Mouse (Mus musculus): ENCODE data around the gene Cdr2. TPM values are rescaled to one million over a fixed set of nuclear protein-coding genes. Genes with fewer than 3 reads are reported as not detected.
"Not testable (repeated sequence)": the region's sequence is repeated elsewhere in the genome, so short reads cannot be mapped to it uniquely, and the experiment has no call there.

Gene Cdr2
- polyA plus RNA-seq, 1 experiment from 2014 or later = 19.6 TPM

DNA sequence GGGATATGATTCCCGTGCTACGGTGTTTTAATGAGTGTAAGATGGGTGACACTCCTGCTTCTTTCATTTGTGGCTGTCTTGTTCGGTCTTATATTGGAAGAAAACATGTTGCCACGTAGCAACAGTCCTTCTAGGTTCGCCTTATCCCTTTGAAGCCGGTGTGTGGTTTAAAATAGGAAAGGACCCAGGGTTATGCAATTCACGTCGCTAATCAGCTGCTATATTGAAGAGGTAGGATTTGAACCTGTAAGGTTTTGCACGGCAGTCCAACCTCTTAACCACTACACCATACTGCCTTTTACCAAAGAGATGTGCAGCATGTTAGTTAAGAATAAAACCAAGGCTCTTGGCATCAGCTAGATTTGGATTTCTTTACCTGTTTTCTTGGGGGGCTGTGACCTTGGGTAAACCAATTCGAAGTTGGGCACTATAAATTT, 63.6 kb downstream of the Cdr2 start:
- H3K27me3 ChIP-seq (ENCODE audit: control insufficient read depth, insufficient read depth, low read length) = no peaks in the 10 kb centered on the region
- H3K27ac ChIP-seq = peak overlapping the region; percentile 70
- peak overlapping the region; percentile 76 for H3K4me3 ChIP-seq (replicated peaks; ENCODE audit: low read length)
- ATAC-seq (ENCODE audit: low FRiP score) (peak; percentile 67), DNase-seq (ENCODE audit: low spot score) (peak; percentile 92)
- WGBS = 6% methylated on average over 10 of the region's 10 CpGs
- H3K9me3 ChIP-seq (ENCODE audit: control insufficient read depth, low read length) = no peaks in the 10 kb centered on the region
- peaks cover 13% of the 10 kb centered on the region; the same call in 1 of the 2 replicates for H3K4me1 ChIP-seq (replicated peaks; ENCODE audit: control insufficient read depth, insufficient read depth, low read length)
- peak overlapping the region; percentile 61 for H3K4me2 ChIP-seq (replicated peaks)
- H3K36me3 ChIP-seq (replicated peaks; ENCODE audit: control insufficient read depth, insufficient read depth) = peaks cover 5% of the 10 kb centered on the region; the same call in 1 of the 2 replicates
- peak overlapping the region; percentile 81 for H3K9ac ChIP-seq

DNA sequence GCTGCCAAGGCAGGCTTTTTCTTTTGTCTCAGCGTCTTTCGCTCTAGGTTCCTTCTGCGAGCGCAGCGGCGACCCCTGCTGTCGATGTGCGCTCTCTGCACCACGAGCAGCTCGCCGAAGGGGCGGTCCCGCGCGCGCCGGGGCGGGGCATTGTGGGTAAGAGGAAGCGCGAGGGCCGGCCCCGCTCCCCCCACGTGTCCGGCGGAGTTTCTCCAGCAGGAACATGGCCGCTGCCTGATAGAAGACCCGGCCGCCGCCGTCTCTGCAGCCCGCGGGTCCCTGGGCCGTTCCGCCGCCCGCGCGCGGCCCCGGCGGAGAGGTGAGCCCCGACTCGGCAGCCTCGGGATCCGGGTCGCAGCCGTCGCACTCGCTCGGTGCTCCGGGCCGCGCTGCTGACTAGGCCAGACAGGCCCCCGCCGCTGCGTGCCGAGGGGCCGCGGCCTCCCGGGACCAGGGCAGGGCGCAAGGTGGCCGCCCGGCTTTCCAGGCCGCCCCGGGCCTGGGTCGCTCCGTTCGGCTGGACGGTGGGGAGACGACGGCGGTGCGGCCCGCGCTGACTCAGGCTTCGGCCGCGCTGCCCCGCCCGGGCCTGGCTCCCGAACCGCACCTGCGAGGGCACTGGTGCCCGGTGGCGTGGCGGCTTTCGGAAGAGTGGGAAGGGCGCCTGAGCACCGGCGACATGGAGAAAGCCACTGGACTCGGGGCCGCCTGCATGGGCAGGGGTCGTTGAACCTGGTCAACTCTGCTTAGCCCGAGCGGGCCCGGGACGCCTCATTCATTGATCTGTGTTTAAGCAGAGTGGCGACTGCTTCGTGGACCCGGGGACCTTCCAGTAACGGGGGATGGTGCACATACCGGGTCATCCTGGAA, 64.3 kb downstream of the Cdr2 start, which contains the start of gene Polr3e:
Polr3e (plus strand) TSS at position 153 of the 870 bp plus-strand sequence.
- under 1% methylated on average over 101 of the region's 102 CpGs for WGBS
- peak; percentile 99 for DNase-seq (ENCODE audit: low spot score)
- H3K4me2 ChIP-seq (replicated peaks) = peak within 1 kb of the TSS; percentile 61
- peaks cover 2% of the 10 kb centered on the region; the same call in 1 of the 2 replicates for H3K36me3 ChIP-seq (replicated peaks; ENCODE audit: control insufficient read depth, insufficient read depth)
- peaks cover 13% of the 10 kb centered on the region; the same call in 1 of the 2 replicates for H3K4me1 ChIP-seq (replicated peaks; ENCODE audit: control insufficient read depth, insufficient read depth, low read length)
- H3K9me3 ChIP-seq (ENCODE audit: control insufficient read depth, low read length) = no peaks in the 10 kb centered on the region
- no peaks in the 10 kb centered on the region for H3K27me3 ChIP-seq (ENCODE audit: control insufficient read depth, insufficient read depth, low read length)
- peak; percentile 95 for ATAC-seq (ENCODE audit: low FRiP score)
- peak within 1 kb of the TSS; percentile 70 for H3K27ac ChIP-seq
- peak within 1 kb of the TSS; percentile 76 for H3K4me3 ChIP-seq (replicated peaks; ENCODE audit: low read length)
- peak within 1 kb of the TSS; percentile 81 for H3K9ac ChIP-seq

DNA sequence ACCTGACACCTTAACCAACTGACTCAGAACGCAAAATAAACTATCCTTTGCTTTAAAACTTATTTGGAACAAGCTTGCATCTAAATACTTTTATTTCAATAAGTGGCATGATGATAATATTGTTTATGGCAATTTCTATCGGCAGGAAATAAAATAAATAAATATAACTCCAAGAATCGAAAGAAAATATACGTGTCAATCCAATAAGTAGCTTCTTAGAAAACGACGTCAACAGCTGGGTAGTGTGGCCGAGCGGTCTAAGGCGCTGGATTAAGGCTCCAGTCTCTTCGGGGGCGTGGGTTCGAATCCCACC, 64.9 kb downstream of the Cdr2 start:
- ATAC-seq (ENCODE audit: low FRiP score) = peak; percentile 91; the same call in 1 of the 2 replicates
- Histone ChIP-seq H3K27ac (no peak overlapping the region), H3K4me3 (replicated peaks; ENCODE audit: low read length) (peak overlapping the region; percentile 76), H3K9ac (no peak overlapping the region), H3K4me1 (replicated peaks; ENCODE audit: control insufficient read depth, insufficient read depth, low read length) (peaks cover 13% of the 10 kb centered on the region; the same call in 1 of the 2 replicates), H3K36me3 (replicated peaks; ENCODE audit: control insufficient read depth, insufficient read depth) (no peaks in the 10 kb centered on the region), H3K9me3 (ENCODE audit: control insufficient read depth, low read length) (no peaks in the 10 kb centered on the region), H3K27me3 (ENCODE audit: control insufficient read depth, insufficient read depth, low read length) (no peaks in the 10 kb centered on the region), H3K4me2 (replicated peaks) (peak overlapping the region; percentile 61)
- 10% methylated on average over 12 of the region's 12 CpGs for WGBS
- no peak for DNase-seq (ENCODE audit: low spot score)

DNA sequence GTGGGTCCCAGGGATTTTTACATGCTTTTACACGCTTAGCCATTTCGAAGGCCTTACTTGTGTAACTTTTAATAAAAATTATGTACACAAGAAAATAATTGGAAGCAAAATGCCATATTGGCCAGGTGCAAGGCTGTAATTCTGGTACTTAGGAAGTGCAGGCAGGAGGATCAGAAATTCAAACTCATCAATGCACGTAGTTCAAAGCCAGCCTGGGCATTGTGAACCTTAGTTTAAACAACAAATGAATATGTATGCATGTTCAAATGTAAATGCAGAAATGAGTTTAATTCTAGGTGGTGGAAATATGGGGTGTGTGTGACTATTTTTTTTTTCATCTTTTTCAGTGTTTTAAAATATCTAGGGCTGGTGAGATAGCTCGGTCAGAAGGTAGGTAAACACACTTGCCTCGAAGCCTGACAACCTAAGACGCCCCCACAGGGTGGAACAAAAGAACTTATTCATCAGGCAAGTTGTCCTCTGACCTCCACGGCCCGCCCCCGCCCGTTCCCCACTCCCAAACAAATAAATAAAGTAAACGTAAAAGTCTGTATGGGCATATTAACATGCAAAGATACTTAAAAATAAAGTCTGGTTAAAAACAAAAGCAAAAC, 65.7 kb downstream of the Cdr2 start:
- H3K27ac ChIP-seq = no peak overlapping the region
- WGBS = 21% methylated on average over 11 of the region's 11 CpGs
- DNase-seq (ENCODE audit: low spot score) = no peak
- 0 out of 2 replicates have a peak, but pooled peaks cover 13% of the 10 kb centered on the region for H3K4me1 ChIP-seq (replicated peaks; ENCODE audit: control insufficient read depth, insufficient read depth, low read length)
- H3K9ac ChIP-seq = no peak overlapping the region
- peak overlapping the region; percentile 61 for H3K4me2 ChIP-seq (replicated peaks)
- no peaks in the 10 kb centered on the region for H3K36me3 ChIP-seq (replicated peaks; ENCODE audit: control insufficient read depth, insufficient read depth)
- no peaks in the 10 kb centered on the region for H3K27me3 ChIP-seq (ENCODE audit: control insufficient read depth, insufficient read depth, low read length)
- no peak overlapping the region for H3K4me3 ChIP-seq (replicated peaks; ENCODE audit: low read length)
- H3K9me3 ChIP-seq (ENCODE audit: control insufficient read depth, low read length) = no peaks in the 10 kb centered on the region
- no peak for ATAC-seq (ENCODE audit: low FRiP score)

DNA sequence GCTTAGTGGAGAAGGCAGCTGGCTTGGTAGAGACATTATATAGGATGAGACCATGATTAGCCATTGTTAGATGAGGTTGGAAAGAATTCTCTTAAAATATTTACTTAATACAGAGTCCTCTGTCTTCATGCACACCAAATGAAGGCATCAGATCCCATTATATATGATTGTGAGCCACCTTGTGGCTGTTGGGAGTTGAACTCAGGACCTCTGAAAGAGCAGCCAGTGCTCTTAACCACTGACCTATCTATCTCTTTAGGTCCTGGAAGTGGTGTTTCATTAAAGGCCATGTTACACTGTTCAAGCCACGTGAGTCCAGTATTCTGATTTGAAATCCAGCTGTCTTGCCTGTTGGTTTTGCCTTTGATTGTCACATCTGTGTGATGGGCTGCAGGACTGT, 68.8 kb downstream of the Cdr2 start:
- H3K4me3 ChIP-seq (replicated peaks; ENCODE audit: low read length) = no peak overlapping the region
- no peak for ATAC-seq (ENCODE audit: low FRiP score)
- H3K36me3 ChIP-seq (replicated peaks; ENCODE audit: control insufficient read depth, insufficient read depth) = no peaks in the 10 kb centered on the region
- H3K4me2 ChIP-seq (replicated peaks) = no peak overlapping the region
- DNase-seq (ENCODE audit: low spot score) = no peak
- 47% methylated on average over 1 of the region's 1 CpGs for WGBS
- no peaks in the 10 kb centered on the region for H3K27me3 ChIP-seq (ENCODE audit: control insufficient read depth, insufficient read depth, low read length)
- H3K9me3 ChIP-seq (ENCODE audit: control insufficient read depth, low read length) = no peaks in the 10 kb centered on the region
- no peak overlapping the region for H3K27ac ChIP-seq
- H3K9ac ChIP-seq = no peak overlapping the region
- no peaks in the 10 kb centered on the region for H3K4me1 ChIP-seq (replicated peaks; ENCODE audit: control insufficient read depth, insufficient read depth, low read length)

DNA sequence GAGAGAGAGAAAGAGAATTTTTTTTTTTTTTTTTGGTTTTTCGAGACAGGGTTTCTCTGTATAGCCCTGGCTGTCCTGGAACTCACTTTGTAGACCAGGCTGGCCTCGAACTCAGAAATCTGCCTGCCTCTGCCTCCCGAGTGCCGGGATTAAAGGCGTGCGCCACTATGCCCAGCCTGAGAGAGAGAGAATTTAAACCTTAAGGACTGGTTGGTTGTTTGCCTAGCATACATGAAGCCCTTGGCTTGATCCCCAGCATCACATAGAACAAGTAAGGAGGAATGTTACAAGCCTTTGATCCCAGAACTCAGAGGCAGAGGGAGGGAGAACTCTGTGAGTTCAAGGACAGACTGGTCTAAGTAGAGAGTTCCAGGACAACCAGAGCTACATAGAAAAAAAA, 70.8 kb downstream of the Cdr2 start:
- not testable (repeated sequence) for H3K27ac ChIP-seq; H3K9me3 ChIP-seq (ENCODE audit: control insufficient read depth, low read length); H3K4me1 ChIP-seq (replicated peaks; ENCODE audit: control insufficient read depth, insufficient read depth, low read length); H3K27me3 ChIP-seq (ENCODE audit: control insufficient read depth, insufficient read depth, low read length); ATAC-seq (ENCODE audit: low FRiP score); H3K9ac ChIP-seq; H3K4me2 ChIP-seq (replicated peaks); DNase-seq (ENCODE audit: low spot score); H3K36me3 ChIP-seq (replicated peaks; ENCODE audit: control insufficient read depth, insufficient read depth); H3K4me3 ChIP-seq (replicated peaks; ENCODE audit: low read length)
- WGBS = 95% methylated on average over 6 of the region's 6 CpGs

DNA sequence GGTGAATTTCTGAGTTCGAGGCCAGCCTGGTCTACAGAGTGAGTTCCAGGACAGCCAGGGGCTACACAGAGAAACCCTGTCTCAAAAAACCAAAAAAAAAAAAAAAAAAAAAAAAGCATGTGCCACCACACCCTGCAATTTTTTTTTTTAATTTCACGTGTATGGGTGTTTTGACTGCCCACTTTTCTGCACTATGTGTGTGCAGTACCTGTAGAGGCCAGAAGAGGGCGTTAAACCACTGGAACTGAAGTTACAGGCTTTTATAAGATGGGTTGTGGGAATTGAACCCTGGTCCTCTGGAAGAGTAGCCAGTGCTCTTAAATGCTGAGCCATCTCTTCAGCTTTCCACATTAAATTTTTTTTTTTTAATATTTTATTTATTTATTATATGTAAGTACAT, 71.9 kb downstream of the Cdr2 start:
- not testable (repeated sequence) for H3K4me1 ChIP-seq (replicated peaks; ENCODE audit: control insufficient read depth, insufficient read depth, low read length); H3K27me3 ChIP-seq (ENCODE audit: control insufficient read depth, insufficient read depth, low read length); H3K27ac ChIP-seq; H3K9ac ChIP-seq; ATAC-seq (ENCODE audit: low FRiP score); H3K36me3 ChIP-seq (replicated peaks; ENCODE audit: control insufficient read depth, insufficient read depth); H3K4me3 ChIP-seq (replicated peaks; ENCODE audit: low read length); DNase-seq (ENCODE audit: low spot score); H3K4me2 ChIP-seq (replicated peaks); H3K9me3 ChIP-seq (ENCODE audit: control insufficient read depth, low read length)
- 78% methylated on average over 3 of the region's 3 CpGs for WGBS

Other genes starting within 250 kb of the Cdr2 start
- gene Vwa3a, start 243.0 kb downstream of the Cdr2 start, polyA plus RNA-seq (2014; fragmentation: Nextera tagmentation; extraction: Ambion mirVana) = 2.0 and 2.6 TPM in 2 replicates
- not detected in 2 replicates for gene Gm5737, start 169.9 kb downstream of the Cdr2 start, polyA plus RNA-seq (2014; fragmentation: Nextera tagmentation; extraction: Ambion mirVana)
- gene Eef2k, start 139.5 kb downstream of the Cdr2 start, polyA plus RNA-seq (2014; fragmentation: Nextera tagmentation; extraction: Ambion mirVana) = 15.0 and 15.9 TPM in 2 replicates
- 16.6 and 17.9 TPM in 2 replicates for gene Polr3e, start 64.6 kb downstream of the Cdr2 start, polyA plus RNA-seq (2014; fragmentation: Nextera tagmentation; extraction: Ambion mirVana)
- 0.31 and 0.37 TPM in 2 replicates for gene Mfsd13b, start 197 bp upstream of the Cdr2 start, polyA plus RNA-seq (2014; fragmentation: Nextera tagmentation; extraction: Ambion mirVana)
- 203 and 209 TPM in 2 replicates for gene Mettl9, start 52.1 kb upstream of the Cdr2 start, polyA plus RNA-seq (2014; fragmentation: Nextera tagmentation; extraction: Ambion mirVana)
- gene Igsf6, start 92.3 kb upstream of the Cdr2 start, polyA plus RNA-seq (2014; fragmentation: Nextera tagmentation; extraction: Ambion mirVana) = 0.82 and 1.5 TPM in 2 replicates
- gene Otoa, start 99.3 kb upstream of the Cdr2 start, polyA plus RNA-seq (2014; fragmentation: Nextera tagmentation; extraction: Ambion mirVana) = 0.07 and 0.20 TPM in 2 replicates